Mouse (Mus musculus): ENCODE data around the gene Lmbrd2. TPM values are rescaled to one million over a fixed set of nuclear protein-coding genes. Genes with fewer than 3 reads are reported as not detected.

The Lmbrd2 gene
- 2.8 and 3.2 TPM in 2 replicates for polyA plus RNA-seq (2015; fragmentation: Nextera tagmentation; extraction: Ambion mirVana)

DNA sequence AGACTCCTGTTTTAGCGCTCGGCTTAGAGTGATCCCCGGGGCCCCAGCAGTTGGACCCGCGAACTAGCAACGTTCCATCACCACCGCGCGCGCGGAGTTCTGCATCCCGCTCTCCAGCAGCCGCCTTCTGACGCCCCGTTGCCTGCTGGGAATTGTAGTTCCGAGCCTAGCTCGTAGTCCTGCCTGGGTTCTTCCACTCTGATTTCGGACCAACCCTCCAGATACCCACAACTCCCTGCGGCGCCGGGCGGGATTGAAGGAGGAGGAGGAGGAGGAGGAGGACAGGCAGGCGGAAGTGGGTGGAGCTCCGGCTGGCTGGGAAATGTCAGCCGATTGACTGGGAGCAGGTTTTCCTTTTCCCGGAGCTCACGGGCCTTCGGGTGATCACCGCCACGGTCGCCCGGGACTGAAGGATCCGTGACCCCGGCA is at the start of gene Lmbrd2:
Lmbrd2 (plus strand) TSS at position 299 of the 429 bp plus-strand sequence.
- Histone ChIP-seq H3K9ac (ENCODE audit: low read length) (peak within 1 kb of the TSS; percentile 71), H3K36me3 (ENCODE audit: control insufficient read depth, insufficient read depth, low read length) (0 out of 2 replicates have a peak, but pooled peaks cover 3% of the 10 kb centered on the region), H3K27me3 (ENCODE audit: control insufficient read depth, insufficient read depth, low read length) (no peaks in the 10 kb centered on the region), H3K4me3 (replicated peaks; ENCODE audit: low read length) (peak within 1 kb of the TSS; percentile 64), H3K4me2 (ENCODE audit: low read depth, low read length) (peak within 1 kb of the TSS; percentile 68), H3K27ac (ENCODE audit: low read length) (peak within 1 kb of the TSS; percentile 55), H3K4me1 (ENCODE audit: control insufficient read depth, insufficient read depth, low read length) (peaks cover 14% of the 10 kb centered on the region; the same call in 1 of the 2 replicates), H3K9me3 (replicated peaks; ENCODE audit: control insufficient read depth, low read length) (no peaks in the 10 kb centered on the region)
- peak; percentile 99 for ATAC-seq (ENCODE audit: insufficient read depth, low FRiP score)
- WGBS: under 1% methylated on average over 33 of the region's 34 CpGs

DNA sequence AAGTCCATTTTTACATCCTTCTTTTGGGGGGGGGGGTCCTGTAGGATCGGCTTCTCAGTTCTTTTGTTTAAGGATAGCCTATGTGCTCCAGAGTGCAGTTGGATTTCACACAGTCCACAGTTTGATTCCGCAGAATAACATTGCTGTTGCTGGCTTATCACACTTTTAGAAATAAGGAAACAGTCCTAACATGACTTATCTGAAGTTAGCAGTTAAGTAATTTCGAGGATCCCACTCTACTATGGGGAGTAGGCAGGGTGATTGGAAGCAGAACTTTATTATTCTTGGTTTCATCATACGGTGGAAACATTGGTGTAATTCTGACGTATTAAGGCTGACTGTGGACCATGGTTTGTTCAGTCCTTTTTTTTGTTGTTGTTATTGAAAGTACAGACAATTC is 49.7 kb upstream of the Lmbrd2 start:
- H3K4me3 ChIP-seq (replicated peaks; ENCODE audit: low read length): no peak overlapping the region
- ATAC-seq (ENCODE audit: insufficient read depth, low FRiP score): no peak
- H3K27ac ChIP-seq (ENCODE audit: low read length): no peak overlapping the region
- no peak overlapping the region for H3K9ac ChIP-seq (ENCODE audit: low read length)
- H3K9me3 ChIP-seq (replicated peaks; ENCODE audit: control insufficient read depth, low read length): no peaks in the 10 kb centered on the region
- 90% methylated on average over 5 of the region's 5 CpGs for WGBS
- H3K4me2 ChIP-seq (ENCODE audit: low read depth, low read length): no peak overlapping the region
- peaks cover 9% of the 10 kb centered on the region; the same call in 1 of the 2 replicates for H3K36me3 ChIP-seq (ENCODE audit: control insufficient read depth, insufficient read depth, low read length)
- no peaks in the 10 kb centered on the region for H3K27me3 ChIP-seq (ENCODE audit: control insufficient read depth, insufficient read depth, low read length)
- peaks cover 12% of the 10 kb centered on the region for H3K4me1 ChIP-seq (ENCODE audit: control insufficient read depth, insufficient read depth, low read length)

DNA sequence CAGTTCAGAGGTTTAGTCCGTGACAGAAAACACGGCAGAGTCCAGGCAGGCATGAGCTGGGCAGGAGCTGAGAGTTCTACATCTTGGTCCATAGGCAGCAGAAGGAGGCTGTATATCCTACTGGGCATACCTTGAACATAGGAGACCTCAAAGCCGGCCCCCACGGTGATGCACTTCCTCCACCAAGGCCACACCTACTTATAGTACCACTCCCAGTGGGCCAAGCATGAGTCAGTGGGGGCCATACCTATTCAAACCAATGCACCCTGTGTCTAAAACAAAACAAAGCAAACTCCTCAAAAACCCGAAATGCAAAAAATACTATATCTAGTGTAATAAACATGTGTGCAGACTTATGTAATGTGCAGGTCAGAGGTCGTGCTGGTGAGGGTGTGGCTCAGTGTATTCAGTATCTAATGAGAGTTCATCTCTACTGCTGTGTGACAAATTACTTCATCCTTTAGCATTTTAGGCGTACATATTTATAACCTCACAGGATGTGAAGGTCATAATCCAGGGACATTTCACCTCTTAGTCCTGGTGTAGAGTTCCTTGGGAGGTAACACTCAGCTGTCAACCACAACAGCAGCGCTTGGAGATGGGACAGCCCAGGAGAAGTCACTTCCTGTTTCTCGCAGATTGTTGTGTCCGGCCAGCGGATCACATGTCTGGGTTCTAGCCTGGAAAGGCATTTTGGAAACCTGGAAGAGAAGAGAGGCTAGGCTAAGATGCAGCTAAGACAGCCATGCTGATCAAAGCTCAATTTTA is 46.6 kb upstream of the Lmbrd2 start:
- H3K9ac ChIP-seq (ENCODE audit: low read length): no peak overlapping the region
- ATAC-seq (ENCODE audit: insufficient read depth, low FRiP score): 0 out of 2 replicates have a peak, but pooled peaks have one; percentile 38
- H3K4me3 ChIP-seq (replicated peaks; ENCODE audit: low read length): peak overlapping the region; percentile 10; the same call in 1 of the 2 replicates
- H3K4me2 ChIP-seq (ENCODE audit: low read depth, low read length): peak overlapping the region; percentile 41
- no peaks in the 10 kb centered on the region for H3K27me3 ChIP-seq (ENCODE audit: control insufficient read depth, insufficient read depth, low read length)
- peaks cover 12% of the 10 kb centered on the region for H3K4me1 ChIP-seq (ENCODE audit: control insufficient read depth, insufficient read depth, low read length)
- no peak overlapping the region for H3K27ac ChIP-seq (ENCODE audit: low read length)
- H3K9me3 ChIP-seq (replicated peaks; ENCODE audit: control insufficient read depth, low read length): no peaks in the 10 kb centered on the region
- WGBS: 62% methylated on average over 11 of the region's 11 CpGs
- H3K36me3 ChIP-seq (ENCODE audit: control insufficient read depth, insufficient read depth, low read length): peaks cover 9% of the 10 kb centered on the region; the same call in 1 of the 2 replicates

DNA sequence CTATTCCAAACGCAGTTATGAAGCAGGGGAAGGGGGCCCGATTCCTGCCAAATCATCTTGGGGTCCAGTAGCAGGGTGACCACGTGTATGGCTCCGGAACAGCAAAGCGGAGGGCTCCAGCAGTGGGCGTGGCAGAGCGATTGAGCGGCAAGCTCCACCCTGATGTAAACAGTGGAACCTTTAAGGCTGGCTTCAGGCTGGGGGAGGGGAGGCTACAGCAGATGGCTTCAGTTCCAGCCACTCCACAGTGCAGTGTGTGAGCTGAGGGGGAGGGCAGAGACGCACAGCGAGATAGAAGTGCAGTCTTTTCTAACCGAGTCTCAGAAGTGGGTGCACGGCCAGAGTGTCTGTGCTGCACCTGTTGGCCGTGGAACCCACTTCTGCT is 46.0 kb upstream of the Lmbrd2 start:
- WGBS: 9% methylated on average over 13 of the region's 13 CpGs
- H3K4me2 ChIP-seq (ENCODE audit: low read depth, low read length): peak overlapping the region; percentile 41
- H3K27ac ChIP-seq (ENCODE audit: low read length): no peak overlapping the region
- no peaks in the 10 kb centered on the region for H3K27me3 ChIP-seq (ENCODE audit: control insufficient read depth, insufficient read depth, low read length)
- ATAC-seq (ENCODE audit: insufficient read depth, low FRiP score): peak; percentile 93
- no peak overlapping the region for H3K9ac ChIP-seq (ENCODE audit: low read length)
- no peaks in the 10 kb centered on the region for H3K9me3 ChIP-seq (replicated peaks; ENCODE audit: control insufficient read depth, low read length)
- H3K4me1 ChIP-seq (ENCODE audit: control insufficient read depth, insufficient read depth, low read length): peaks cover 12% of the 10 kb centered on the region
- peak overlapping the region; percentile 10 for H3K4me3 ChIP-seq (replicated peaks; ENCODE audit: low read length)
- H3K36me3 ChIP-seq (ENCODE audit: control insufficient read depth, insufficient read depth, low read length): peaks cover 9% of the 10 kb centered on the region; the same call in 1 of the 2 replicates

DNA sequence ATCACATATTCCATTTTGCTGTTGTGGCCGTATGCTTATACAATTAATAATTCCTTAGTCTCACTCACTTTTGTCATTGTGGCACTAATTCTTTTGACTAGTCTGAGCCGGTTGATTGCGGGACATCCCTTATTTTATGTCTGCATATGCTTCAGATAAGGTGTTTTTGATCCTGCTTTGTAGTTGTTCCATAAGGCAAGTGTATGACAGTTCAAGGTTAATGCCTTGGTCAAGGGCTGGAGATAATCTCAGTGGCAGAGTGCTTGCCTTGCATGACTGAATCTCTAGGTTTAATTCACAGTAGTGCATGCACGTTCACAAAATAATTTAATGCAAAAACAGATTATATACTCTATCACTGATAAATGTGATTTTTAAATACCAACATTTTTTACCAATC is 43.5 kb upstream of the Lmbrd2 start:
- Histone ChIP-seq H3K9ac (ENCODE audit: low read length) (no peak overlapping the region), H3K9me3 (replicated peaks; ENCODE audit: control insufficient read depth, low read length) (no peaks in the 10 kb centered on the region), H3K4me1 (ENCODE audit: control insufficient read depth, insufficient read depth, low read length) (peaks cover 9% of the 10 kb centered on the region), H3K27ac (ENCODE audit: low read length) (no peak overlapping the region), H3K4me3 (replicated peaks; ENCODE audit: low read length) (no peak overlapping the region), H3K36me3 (ENCODE audit: control insufficient read depth, insufficient read depth, low read length) (peaks cover 16% of the 10 kb centered on the region; the same call in 1 of the 2 replicates), H3K27me3 (ENCODE audit: control insufficient read depth, insufficient read depth, low read length) (no peaks in the 10 kb centered on the region), H3K4me2 (ENCODE audit: low read depth, low read length) (no peak overlapping the region)
- ATAC-seq (ENCODE audit: insufficient read depth, low FRiP score): no peak
- 85% methylated on average over 4 of the region's 4 CpGs for WGBS

DNA sequence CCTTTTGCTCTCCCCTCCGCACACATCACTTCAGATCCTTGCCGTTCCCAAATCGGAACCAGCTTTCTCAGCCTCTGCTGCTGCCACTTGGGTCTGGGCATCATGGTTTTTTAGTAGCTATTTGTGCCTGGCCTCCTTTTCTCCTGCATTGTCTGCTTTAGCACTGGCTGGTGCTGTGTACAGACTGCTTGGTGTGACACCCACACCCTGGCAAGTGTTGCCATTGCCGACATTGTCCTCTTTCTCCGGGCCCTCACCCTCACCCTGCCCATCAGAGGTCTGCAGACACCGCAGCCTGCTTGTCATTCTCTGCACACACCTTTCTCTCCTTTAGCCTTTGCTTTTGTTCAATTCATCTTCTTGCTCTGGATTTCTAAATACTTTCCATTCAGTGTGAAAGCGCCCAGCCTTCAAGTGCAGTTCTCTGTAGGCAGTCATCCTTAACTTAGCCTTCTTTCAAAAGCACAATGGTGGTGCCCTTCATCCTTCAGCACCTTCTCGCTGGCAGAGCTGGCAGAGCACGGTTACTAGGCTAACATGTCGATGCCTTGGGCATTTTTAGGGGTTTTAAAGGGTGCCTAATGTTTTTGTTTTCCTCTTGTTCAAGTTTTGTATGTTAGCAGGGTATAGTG is 39.8 kb upstream of the Lmbrd2 start:
- 94% methylated on average over 10 of the region's 10 CpGs for WGBS
- H3K4me3 ChIP-seq (replicated peaks; ENCODE audit: low read length): no peak overlapping the region

DNA sequence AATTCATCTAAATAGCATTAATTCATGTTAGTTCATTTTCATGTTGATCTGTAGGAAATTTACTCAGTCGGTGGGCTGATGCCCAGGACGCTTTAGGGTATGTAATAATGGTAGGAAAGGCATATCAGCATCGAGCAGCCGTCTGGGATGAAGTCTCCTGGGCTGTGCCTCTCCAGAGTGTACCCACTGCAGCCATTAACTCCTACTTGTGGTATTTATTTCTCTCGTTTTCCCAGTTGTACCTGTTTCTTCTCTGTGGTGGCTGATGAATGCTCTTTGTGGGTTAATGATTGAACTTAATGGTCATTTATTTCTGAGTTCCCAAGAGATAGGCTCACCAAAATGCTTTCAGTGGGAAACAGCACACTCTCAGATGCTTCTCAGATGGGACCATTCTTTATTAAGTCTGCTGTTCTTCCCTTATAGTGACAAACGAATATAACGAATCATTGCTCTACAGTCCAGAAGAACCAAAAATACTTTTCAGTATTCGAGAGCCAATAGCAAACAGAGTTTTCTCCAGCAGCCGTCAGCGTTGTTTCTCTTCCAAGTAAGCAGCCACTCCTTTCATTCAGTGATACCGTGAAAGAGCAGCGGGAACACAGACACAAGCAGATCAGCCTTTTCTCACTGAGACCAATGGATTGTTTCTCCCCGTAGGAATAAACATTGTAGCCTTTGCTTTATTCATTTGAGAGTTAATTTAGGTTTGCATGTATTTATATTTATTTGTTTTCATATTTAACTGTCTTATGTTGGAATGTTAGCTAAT is 33.9 kb upstream of the Lmbrd2 start:
- no peak overlapping the region for H3K4me2 ChIP-seq (ENCODE audit: low read depth, low read length)
- H3K9me3 ChIP-seq (replicated peaks; ENCODE audit: control insufficient read depth, low read length): no peaks in the 10 kb centered on the region
- H3K9ac ChIP-seq (ENCODE audit: low read length): no peak overlapping the region
- H3K27me3 ChIP-seq (ENCODE audit: control insufficient read depth, insufficient read depth, low read length): no peaks in the 10 kb centered on the region
- ATAC-seq (ENCODE audit: insufficient read depth, low FRiP score): no peak
- H3K36me3 ChIP-seq (ENCODE audit: control insufficient read depth, insufficient read depth, low read length): peaks cover 8% of the 10 kb centered on the region; the same call in 1 of the 2 replicates
- H3K4me3 ChIP-seq (replicated peaks; ENCODE audit: low read length): no peak overlapping the region
- H3K4me1 ChIP-seq (ENCODE audit: control insufficient read depth, insufficient read depth, low read length): no peaks in the 10 kb centered on the region
- 70% methylated on average over 13 of the region's 13 CpGs for WGBS
- no peak overlapping the region for H3K27ac ChIP-seq (ENCODE audit: low read length)

More for the DNA sequence above, 39.8 kb upstream of the Lmbrd2 start:
- ATAC-seq (ENCODE audit: insufficient read depth, low FRiP score): no peak
- Histone ChIP-seq H3K27ac (ENCODE audit: low read length) (no peak overlapping the region), H3K4me2 (ENCODE audit: low read depth, low read length) (no peak overlapping the region), H3K9ac (ENCODE audit: low read length) (no peak overlapping the region), H3K9me3 (replicated peaks; ENCODE audit: control insufficient read depth, low read length) (no peaks in the 10 kb centered on the region), H3K4me1 (ENCODE audit: control insufficient read depth, insufficient read depth, low read length) (no peaks in the 10 kb centered on the region), H3K36me3 (ENCODE audit: control insufficient read depth, insufficient read depth, low read length) (peaks cover 13% of the 10 kb centered on the region), H3K27me3 (ENCODE audit: control insufficient read depth, insufficient read depth, low read length) (no peaks in the 10 kb centered on the region)

DNA sequence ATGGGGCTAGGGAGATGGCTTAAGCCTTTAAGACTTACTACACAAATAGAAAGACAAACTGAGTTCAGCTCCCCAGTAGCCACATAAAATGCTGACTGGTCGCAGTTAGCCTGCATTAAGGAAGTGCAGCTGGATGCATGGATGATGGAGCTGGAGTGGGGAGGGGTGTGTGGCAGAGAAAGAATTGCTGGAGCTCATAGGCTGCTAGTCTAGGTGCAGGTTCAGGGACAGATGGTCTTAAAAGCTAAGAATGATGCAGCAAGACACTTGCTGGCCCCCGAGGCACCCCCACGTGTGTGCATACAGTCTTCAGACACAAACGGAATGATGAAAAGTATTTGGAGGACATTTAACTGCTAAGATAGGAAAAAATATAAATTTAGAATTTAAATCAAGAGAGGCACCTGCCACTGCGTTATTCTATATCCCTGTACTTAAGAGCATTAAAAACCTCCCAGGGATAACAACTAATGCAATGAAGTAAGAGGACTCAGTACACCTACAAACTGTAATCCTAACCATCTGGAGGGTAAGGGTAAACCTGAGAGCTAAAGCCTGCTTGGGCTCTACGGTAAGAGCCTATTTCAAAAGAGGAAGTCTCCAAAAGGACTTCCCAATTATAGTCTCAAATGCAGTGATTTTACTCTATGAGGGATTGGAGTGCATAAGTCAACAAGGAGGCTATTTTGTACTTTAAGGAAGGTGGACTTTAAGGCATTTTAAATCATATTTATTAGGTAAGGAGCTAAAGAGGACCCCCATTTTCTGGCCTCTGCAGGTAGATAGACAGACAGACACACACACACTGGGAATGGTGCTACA is 29.6 kb upstream of the Lmbrd2 start:
- Histone ChIP-seq H3K9ac (ENCODE audit: low read length) (no peak overlapping the region), H3K36me3 (ENCODE audit: control insufficient read depth, insufficient read depth, low read length) (peaks cover under 1% of the 10 kb centered on the region; the same call in 1 of the 2 replicates), H3K4me2 (ENCODE audit: low read depth, low read length) (no peak overlapping the region), H3K4me1 (ENCODE audit: control insufficient read depth, insufficient read depth, low read length) (no peaks in the 10 kb centered on the region), H3K4me3 (replicated peaks; ENCODE audit: low read length) (no peak overlapping the region), H3K27ac (ENCODE audit: low read length) (no peak overlapping the region), H3K27me3 (ENCODE audit: control insufficient read depth, insufficient read depth, low read length) (no peaks in the 10 kb centered on the region), H3K9me3 (replicated peaks; ENCODE audit: control insufficient read depth, low read length) (no peaks in the 10 kb centered on the region)
- no peak for ATAC-seq (ENCODE audit: insufficient read depth, low FRiP score)
- 82% methylated on average over 6 of the region's 6 CpGs for whole genome bisulfite sequencing
